Mouse (Mus musculus): ENCODE data around the gene Gpc2.

- TF ChIP-seq CTCF (IDR thresholded peaks at IDR 0.05; ENCODE audit: borderline replicate concordance, control insufficient read depth, extremely low read depth, insufficient read depth, low read length, poor library complexity) (no peak), POLR2A (IDR thresholded peaks at IDR 0.05; ENCODE audit: control insufficient read depth, extremely low read depth, insufficient read depth, low read length, poor library complexity) (no peak)
These were observed 26.7 kb downstream of the Gpc2 start for GRCm38 (mm10) chr5:138253061-138253460.

All from thymus, adult 2 months (tissue).